Mouse (Mus musculus) mesoderm, embryonic 11.5 days (tissue): ENCODE measurements around the gene Henmt1.

Source experiments
- DNase-seq: peaks from one replicate; pipeline ENCODE4 v3.0.0-alpha.2; 2012; ENCODE audit warnings: low read depth, low spot score

The Henmt1 gene

GRCm38 (mm10) chr3:108939573-108939972, at the start of gene Henmt1:
Henmt1 (plus strand) TSS chr3:108939873.
- DNase-seq, result no peak

GRCm38 (mm10) chr3:108889908-108890307, 49.8 kb upstream of the Henmt1 start, which contains the start of gene Fndc7:
Fndc7 (minus strand) TSS chr3:108890008.
- no peak for DNase-seq

GRCm38 (mm10) chr3:108892080-108892479, 47.6 kb upstream of the Henmt1 start:
- no peak for DNase-seq

GRCm38 (mm10) chr3:108892914-108893313, 46.8 kb upstream of the Henmt1 start:
- DNase-seq, result no peak

GRCm38 (mm10) chr3:108898640-108899039, 41.0 kb upstream of the Henmt1 start:
- DNase-seq, result no peak

DNA sequence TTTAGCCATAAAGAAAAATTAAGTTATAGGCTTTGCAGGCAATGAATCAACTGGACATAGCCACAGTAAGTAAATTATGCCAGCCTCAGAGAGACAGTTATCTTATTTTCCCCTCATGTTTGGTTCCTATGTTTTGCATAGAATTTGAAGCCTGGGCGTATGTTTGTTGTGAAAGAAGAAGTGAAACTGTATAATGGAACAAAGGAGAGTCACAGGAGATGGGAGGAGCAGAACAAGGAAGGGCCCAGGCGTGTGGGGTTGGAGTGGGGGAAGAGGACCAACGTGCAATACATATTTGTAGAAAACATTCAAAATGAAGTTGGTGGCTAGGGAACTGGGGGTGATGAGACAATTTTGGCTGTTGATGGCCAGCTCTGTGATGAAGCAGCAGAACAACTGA, 39.5 kb upstream of the Henmt1 start:
- no peak for DNase-seq

- DNase-seq, result no peak
These were observed 39.0 kb upstream of the Henmt1 start for GRCm38 (mm10) chr3:108900681-108901080.

- DNase-seq, result no peak
These were observed 37.6 kb upstream of the Henmt1 start for GRCm38 (mm10) chr3:108902038-108902437.

DNA sequence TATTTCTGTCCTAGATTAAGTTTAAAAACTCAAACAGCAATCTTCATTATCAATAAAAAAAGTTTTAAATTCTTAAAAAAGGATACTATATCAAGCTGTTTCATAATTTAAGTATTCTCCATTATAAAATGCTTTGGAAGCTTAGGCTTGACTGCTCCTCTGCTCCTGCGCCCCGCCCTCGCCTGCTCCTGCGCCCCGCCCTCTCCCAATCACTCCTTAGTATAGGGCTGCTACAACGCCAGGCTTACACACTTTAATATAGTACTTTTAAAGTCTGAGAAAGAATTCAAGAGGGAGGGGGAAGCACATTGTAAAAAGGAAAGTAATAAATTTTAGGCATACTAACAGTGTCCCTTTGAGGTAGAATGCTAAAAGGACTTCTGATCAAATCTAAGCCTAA, 36.7 kb upstream of the Henmt1 start:
- no peak for DNase-seq

GRCm38 (mm10) chr3:108910303-108911080, 29.2 kb upstream of the Henmt1 start:
- no peak for DNase-seq

GRCm38 (mm10) chr3:108911081-108911547, 28.6 kb upstream of the Henmt1 start:
- peak; percentile 67 for DNase-seq

DNA sequence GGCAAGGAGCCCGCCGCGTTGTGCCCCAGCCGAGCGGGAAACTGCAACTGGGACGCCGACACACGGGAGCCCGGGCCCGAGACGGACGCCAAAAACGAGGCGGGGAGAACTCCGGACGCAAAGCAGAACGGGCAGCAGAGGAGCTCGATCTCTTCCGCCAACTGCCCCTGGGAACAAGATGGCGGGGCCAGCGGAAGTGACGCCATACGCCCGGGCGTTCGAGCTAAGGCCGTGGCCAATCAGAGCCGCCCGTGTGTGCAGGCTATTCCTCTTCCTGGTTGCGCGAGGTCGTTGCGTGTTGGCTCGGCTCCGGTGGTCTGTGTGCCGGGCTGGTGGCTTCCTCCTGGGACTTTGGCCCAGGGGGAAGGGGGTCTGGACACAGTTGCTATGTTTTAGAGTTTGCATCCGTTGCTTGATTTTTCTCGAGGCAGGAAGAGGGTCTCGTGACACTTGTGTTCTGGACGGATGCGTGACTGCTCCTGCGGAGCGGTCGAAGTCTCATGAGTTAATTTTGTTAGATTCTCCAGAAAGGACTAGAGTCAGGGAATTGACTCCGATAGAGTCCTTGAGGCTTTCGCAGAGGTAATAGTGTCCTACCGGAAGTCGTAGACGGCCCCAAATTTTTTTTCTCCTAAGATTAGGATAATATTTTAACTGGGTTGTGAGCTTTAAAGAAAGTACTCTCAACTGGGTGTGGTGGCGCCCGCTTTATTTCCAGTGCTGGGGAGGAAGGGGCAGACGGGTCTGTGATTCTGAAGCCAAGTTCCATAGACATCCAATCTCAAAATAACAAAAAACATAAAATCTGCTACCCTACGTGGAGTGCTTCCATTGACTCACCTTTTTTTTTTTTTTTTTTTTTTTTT, 27.9 kb upstream of the Henmt1 start, which contains the start of gene Prpf38b:
Prpf38b (minus strand) TSS at position 180 of the 866 bp plus-strand sequence.
- DNase-seq, result peak; percentile 97

DNA sequence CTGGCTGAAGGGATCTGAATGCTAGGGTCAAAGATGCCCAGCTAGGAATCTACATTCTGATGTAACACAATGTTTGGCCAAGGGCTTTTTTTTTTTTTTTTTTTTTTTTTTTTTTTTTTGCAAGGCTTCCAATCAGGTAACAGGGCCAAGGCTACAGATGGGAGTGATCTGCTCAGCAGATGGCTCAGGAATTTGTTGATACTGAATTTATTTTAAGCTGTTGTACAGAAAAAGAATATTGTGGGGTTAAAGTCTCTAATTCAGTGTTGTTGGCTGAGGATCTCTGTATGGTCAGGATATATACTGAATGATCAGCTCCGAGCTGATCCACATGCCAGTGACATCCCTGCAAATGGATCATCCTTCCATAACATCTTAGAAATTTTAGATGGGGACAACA, 23.7 kb upstream of the Henmt1 start:
- no peak for DNase-seq

DNA sequence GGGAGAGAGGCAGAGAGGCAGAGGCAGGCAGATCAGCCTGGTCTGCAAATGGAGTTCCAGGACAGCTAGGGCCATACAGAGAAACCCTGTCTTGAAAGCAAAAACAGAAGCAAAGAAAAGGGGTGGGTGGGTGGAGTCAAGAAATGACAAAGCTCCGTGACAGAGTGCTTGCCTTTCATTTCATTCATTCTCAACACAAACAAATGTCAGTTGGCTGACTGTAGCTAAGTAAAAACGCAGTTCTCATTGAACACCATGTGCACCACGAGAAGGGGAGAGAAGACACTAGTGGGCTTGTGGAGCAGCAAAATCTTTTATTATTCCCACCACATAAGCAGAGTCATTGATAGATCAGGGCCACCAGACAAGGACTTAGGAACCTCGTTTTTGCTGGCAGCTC, 22.8 kb upstream of the Henmt1 start:
- no peak for DNase-seq

GRCm38 (mm10) chr3:108917986-108918385, 21.7 kb upstream of the Henmt1 start:
- DNase-seq, result no peak

GRCm38 (mm10) chr3:108918852-108919251, 20.8 kb upstream of the Henmt1 start:
- DNase-seq, result no peak

DNA sequence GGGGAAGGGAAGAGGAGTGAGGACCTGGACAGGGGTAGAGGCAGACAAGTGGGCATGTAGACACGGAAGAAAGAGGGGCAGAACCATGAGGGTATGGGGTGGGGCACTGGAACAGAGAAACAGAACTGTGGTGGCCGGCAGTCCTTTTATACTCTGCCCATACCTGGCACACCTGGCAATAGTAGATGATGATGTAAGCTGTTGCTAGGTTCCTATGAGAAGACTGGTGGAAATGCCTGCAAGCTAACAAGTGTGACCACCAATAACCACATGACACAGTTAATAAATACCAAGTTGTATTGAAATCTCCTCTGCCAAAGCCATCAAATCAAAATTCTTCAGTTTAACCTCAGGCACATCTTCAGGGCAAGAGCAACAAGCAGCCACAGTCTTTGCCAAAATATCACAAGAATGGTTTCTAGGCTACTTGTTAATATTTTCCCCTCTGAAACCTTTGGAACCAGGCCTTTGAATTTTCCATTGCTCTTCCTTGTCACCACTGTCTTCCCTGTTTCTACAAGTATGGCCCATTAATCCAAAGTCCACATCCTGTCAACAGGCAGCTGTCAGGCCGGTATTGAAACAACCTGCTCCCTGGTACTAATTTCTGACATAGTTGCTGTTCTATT, 19.1 kb upstream of the Henmt1 start:
- no peak for DNase-seq

- no peak for DNase-seq
These were observed 17.9 kb upstream of the Henmt1 start for GRCm38 (mm10) chr3:108921822-108922221.

- DNase-seq, result no peak
These were observed 14.0 kb upstream of the Henmt1 start for GRCm38 (mm10) chr3:108925677-108926076.

DNA sequence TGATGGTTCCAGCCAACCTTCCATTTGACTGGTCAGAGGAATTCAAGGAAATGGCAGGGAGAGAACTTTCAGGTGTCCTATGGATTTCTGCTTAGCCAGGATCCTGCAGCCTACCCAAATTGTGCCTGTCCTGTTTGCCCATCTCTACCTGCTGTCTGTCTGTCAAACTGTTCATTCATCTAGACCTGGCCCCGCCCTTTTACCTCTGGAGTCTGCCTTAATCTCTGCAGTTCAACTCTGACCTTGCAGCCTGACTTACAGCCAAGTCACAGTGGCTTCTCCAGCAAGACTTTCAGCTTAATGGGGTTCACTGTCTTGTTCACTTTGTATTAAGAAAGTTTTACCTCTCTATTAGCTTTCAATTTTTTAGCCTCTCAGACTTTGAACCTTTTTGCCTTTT, 13.4 kb upstream of the Henmt1 start:
- no peak for DNase-seq

DNA sequence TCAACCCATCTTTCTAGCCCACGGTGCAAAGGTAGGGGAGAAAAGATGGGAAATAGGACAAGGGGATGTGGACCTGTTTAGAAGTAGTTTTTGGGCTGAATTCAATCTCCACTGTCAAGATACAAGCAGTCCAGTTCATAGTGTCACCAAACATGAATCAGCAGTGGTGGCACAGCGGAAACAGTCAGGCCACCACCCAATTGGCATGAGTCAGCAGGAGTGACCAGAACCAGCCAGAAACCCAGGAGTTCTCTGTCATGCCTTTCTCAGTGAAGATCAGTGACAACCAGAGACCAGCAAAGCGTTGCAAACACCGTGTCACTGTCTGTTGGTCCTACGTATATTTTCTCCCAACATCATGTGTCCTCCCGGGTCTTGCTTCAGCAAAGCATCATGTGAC, 6.1 kb upstream of the Henmt1 start:
- DNase-seq, result no peak

GRCm38 (mm10) chr3:108938691-108939090, 982 bp upstream of the Henmt1 start:
- DNase-seq, result no peak
